Mouse (Mus musculus): Measurements from ENCODE around the gene Pzp.

- TF ChIP-seq ZC3H11A (IDR thresholded peaks at IDR 0.05; ENCODE audit: low read depth, low read length): no peak
- no peak for TF ChIP-seq RAD21 (IDR thresholded peaks at IDR 0.05; ENCODE audit: low read depth, low read length)
- no peak for TF ChIP-seq ZNF384 (IDR thresholded peaks at IDR 0.05; ENCODE audit: low read depth, low read length)
- no peak for TF ChIP-seq TCF12 (IDR thresholded peaks at IDR 0.05; ENCODE audit: low read depth, low read length)
- TF ChIP-seq ZKSCAN1 (IDR thresholded peaks at IDR 0.05; ENCODE audit: borderline replicate concordance, low read depth, low read length): no peak
- TF ChIP-seq CTCF (conservative IDR thresholded peaks at IDR 0.05 in 1 of 2, IDR thresholded peaks at IDR 0.05 in 1 of 2; ENCODE audit: low read depth in 2 of 2, low read length in 2 of 2): no peak
- TF ChIP-seq NELFE (IDR thresholded peaks at IDR 0.05; ENCODE audit: low read depth, low read length): no peak
- no peak for TF ChIP-seq ETS1 (conservative IDR thresholded peaks at IDR 0.05; ENCODE audit: low read depth, low read length)
- TF ChIP-seq NRF1 (IDR thresholded peaks at IDR 0.05; ENCODE audit: low read depth, low read length): no peak
- TF ChIP-seq POLR2A (IDR thresholded peaks at IDR 0.05; ENCODE audit: low read depth, low read length): no peak
- no peak for TF ChIP-seq EP300 (IDR thresholded peaks at IDR 0.05; ENCODE audit: low read length)
- TF ChIP-seq USF1 (IDR thresholded peaks at IDR 0.05; ENCODE audit: low read depth, low read length): no peak
- no peak for TF ChIP-seq CHD2 (IDR thresholded peaks at IDR 0.05; ENCODE audit: low read length)
Observed at GRCm38 (mm10) chr6:128474112-128474511, 52.4 kb downstream of the Pzp start.
